Mouse (Mus musculus) heart, postnatal 0 days (tissue): ENCODE results near the gene Itga5. TPM values are rescaled to one million over a fixed set of nuclear protein-coding genes. Genes with fewer than 3 reads are reported as not detected.

Source experiments
- ATAC-seq: fragments of 200-750 bp; cut with Nextera tagmentation; 2 replicates; pipeline ENCODE4 v1.8.0; 2017; ENCODE audit warnings: low read depth, moderate number of reproducible peaks, moderate library complexity; ENCODE audit not compliant: insufficient read depth
- DNase-seq: peaks from one replicate; pipeline ENCODE4 v3.0.0-alpha.2; 2016; ENCODE audit warnings: low spot score
- H3K27ac ChIP-seq: fragments of 300-500 bp; sonication (generic); 2 replicates; pipeline ENCODE4 v1.5.1; 2014; ENCODE audit warnings: low read depth, mild to moderate bottlenecking
- H3K27me3 ChIP-seq: fragments of 300-500 bp; sonication (generic); 2 replicates; pipeline ENCODE4 v1.6.1; 2014; ENCODE audit warnings: low read length, mixed read lengths; ENCODE audit not compliant: control insufficient read depth, insufficient read depth
- H3K36me3 ChIP-seq: fragments of 300-500 bp; sonication (generic); replicated peaks from 2 replicates; pipeline ENCODE4 v1.6.1; 2014; ENCODE audit warnings: low read length, mixed read lengths; ENCODE audit not compliant: control insufficient read depth, insufficient read depth
- H3K4me1 ChIP-seq: fragments of 300-500 bp; sonication (generic); 2 replicates; pipeline ENCODE4 v1.6.1; 2014; ENCODE audit warnings: antibody characterized with exemption; ENCODE audit not compliant: control insufficient read depth, insufficient read depth
- H3K4me2 ChIP-seq: fragments of 300-500 bp; sonication (generic); 2 replicates; pipeline ENCODE4 v1.6.1; 2014; ENCODE audit warnings: low read depth, mild to moderate bottlenecking, low read length, moderate library complexity
- H3K4me3 ChIP-seq: fragments of 300-500 bp; sonication (generic); 2 replicates; pipeline ENCODE4 v1.5.1; 2014; ENCODE audit warnings: low read depth, low read length
- H3K9ac ChIP-seq: fragments of 300-500 bp; sonication (generic); replicated peaks from 2 replicates; pipeline ENCODE4 v1.6.1; 2014; ENCODE audit warnings: low read depth, low read length, mixed read lengths
- H3K9me3 ChIP-seq: fragments of 300-500 bp; sonication (generic); replicated peaks from 2 replicates; pipeline ENCODE4 v1.6.1; 2016; ENCODE audit warnings: low read length; ENCODE audit not compliant: control insufficient read depth
- CTCF ChIP-seq: IDR thresholded peaks from 2 replicates; pipeline ENCODE4 v1.5.1; 2016; ENCODE audit warnings: antibody characterized with exemption, control low read depth, low read depth
- EP300 ChIP-seq: IDR thresholded peaks from 2 replicates; pipeline ENCODE4 v1.6.1; 2016; ENCODE audit warnings: antibody characterized with exemption, low read depth
- WGBS: fragments of 180-500 bp; shearing (Covaris S2); extraction: QIAGEN DNeasy Blood & Tissue Kit; methylation state at CpG from one replicate; pipeline ENCODE4 v1.1.7; 2014; 5-methylcytosine and 5-hydroxymethylcytosine counted together
- polyA plus RNA-seq: library from polyadenylated mRNA; unstranded; fragments of >200 nt; fragmentation: Nextera tagmentation; extraction: Ambion mirVana; gene quantifications from 2 replicates; pipeline ENCODE4 v1.2.1, GENCODE M21; 2015
- total RNA-seq: library from RNA; depleted of rRNA; stranded (reverse); fragments of >200 nt; gene quantifications from 2 replicates; pipeline ENCODE4 v1.2.3, GENCODE M21; 2014; ENCODE audit warnings: low replicate concordance

Itga5 gene
- total and polyA plus RNA-seq, 2 experiments from 2014 or later, result 47.5 to 83.3 TPM

- H3K4me1 ChIP-seq, result no peaks in the 10 kb centered on the region
- peaks cover 22% of the 10 kb centered on the region; the same call in 1 of the 2 replicates for H3K27me3 ChIP-seq
- no peak overlapping the region for H3K4me3 ChIP-seq
- peaks cover 51% of the 10 kb centered on the region for H3K36me3 ChIP-seq
- H3K4me2 ChIP-seq, result no peak overlapping the region
- ATAC-seq, result no peak
- TF ChIP-seq EP300 (no peak), CTCF (0 out of 2 replicates have a peak, but pooled peaks have one; percentile 8)
- no peak overlapping the region for H3K9ac ChIP-seq
- no peak for DNase-seq
- H3K27ac ChIP-seq, result no peak overlapping the region
- H3K9me3 ChIP-seq, result no peaks in the 10 kb centered on the region
Measured at GRCm38 (mm10) chr15:103343556-103343955, 23.0 kb downstream of the Itga5 start.

- Histone ChIP-seq H3K4me1 (no peaks in the 10 kb centered on the region), H3K36me3 (peaks cover 45% of the 10 kb centered on the region), H3K9ac (no peak overlapping the region), H3K9me3 (no peaks in the 10 kb centered on the region), H3K4me2 (no peak overlapping the region), H3K4me3 (no peak overlapping the region), H3K27me3 (peaks cover 27% of the 10 kb centered on the region; the same call in 1 of the 2 replicates), H3K27ac (no peak overlapping the region)
- TF ChIP-seq CTCF, result no peak
- no peak for TF ChIP-seq EP300
- no peak for ATAC-seq
- 63% methylated on average over 2 of the region's 3 CpGs for WGBS
- no peak for DNase-seq
Measured at GRCm38 (mm10) chr15:103343008-103343407, 23.6 kb downstream of the Itga5 start.

- WGBS, result 17% methylated on average over 4 of the region's 4 CpGs
- no peak overlapping the region for H3K4me3 ChIP-seq
- no peak overlapping the region for H3K9ac ChIP-seq
- peaks cover 39% of the 10 kb centered on the region for H3K36me3 ChIP-seq
- H3K9me3 ChIP-seq, result no peaks in the 10 kb centered on the region
- no peaks in the 10 kb centered on the region for H3K4me1 ChIP-seq
- H3K4me2 ChIP-seq, result no peak overlapping the region
- DNase-seq (no peak), ATAC-seq (peak; percentile 42)
- TF ChIP-seq CTCF (peak; percentile 91), EP300 (no peak)
- H3K27ac ChIP-seq, result no peak overlapping the region
- peaks cover 31% of the 10 kb centered on the region; the same call in 1 of the 2 replicates for H3K27me3 ChIP-seq
Measured at GRCm38 (mm10) chr15:103342415-103342814, 24.1 kb downstream of the Itga5 start.

- H3K27me3 ChIP-seq, result peaks cover 35% of the 10 kb centered on the region
- peaks cover 33% of the 10 kb centered on the region for H3K36me3 ChIP-seq
- H3K4me2 ChIP-seq, result no peak overlapping the region
- ATAC-seq (no peak), DNase-seq (no peak)
- WGBS, result 62% methylated on average over 8 of the region's 8 CpGs
- no peaks in the 10 kb centered on the region for H3K4me1 ChIP-seq
- H3K4me3 ChIP-seq, result no peak overlapping the region
- TF ChIP-seq EP300 (no peak), CTCF (no peak)
- no peaks in the 10 kb centered on the region for H3K9me3 ChIP-seq
- no peak overlapping the region for H3K27ac ChIP-seq
- no peak overlapping the region for H3K9ac ChIP-seq
Measured at GRCm38 (mm10) chr15:103341547-103341946, 25.0 kb downstream of the Itga5 start.

GRCm38 (mm10) chr15:103340786-103341185 is 25.8 kb downstream of the Itga5 start:
- no peak for ATAC-seq
- H3K4me1 ChIP-seq, result no peaks in the 10 kb centered on the region
- DNase-seq, result no peak
- H3K4me2 ChIP-seq, result no peak overlapping the region
- peaks cover 35% of the 10 kb centered on the region for H3K27me3 ChIP-seq
- H3K27ac ChIP-seq, result no peak overlapping the region
- H3K4me3 ChIP-seq, result no peak overlapping the region
- no peak for TF ChIP-seq CTCF
- TF ChIP-seq EP300, result no peak
- 21% methylated on average over 4 of the region's 4 CpGs for WGBS
- H3K36me3 ChIP-seq, result peaks cover 25% of the 10 kb centered on the region
- no peaks in the 10 kb centered on the region for H3K9me3 ChIP-seq
- no peak overlapping the region for H3K9ac ChIP-seq

- TF ChIP-seq CTCF, result no peak
- TF ChIP-seq EP300, result no peak
- no peak within 1 kb of the TSS for H3K27ac ChIP-seq
- 1% methylated on average over 21 of the region's 26 CpGs for WGBS
- H3K9me3 ChIP-seq, result no peaks in the 10 kb centered on the region
- ATAC-seq, result peak; percentile 18; the same call in 1 of the 2 replicates
- H3K4me2 ChIP-seq, result peak within 1 kb of the TSS; percentile 75
- H3K4me1 ChIP-seq, result no peaks in the 10 kb centered on the region
- peaks cover 37% of the 10 kb centered on the region for H3K27me3 ChIP-seq
- H3K4me3 ChIP-seq, result peak within 1 kb of the TSS; percentile 52
- no peak within 1 kb of the TSS for H3K9ac ChIP-seq
- H3K36me3 ChIP-seq, result peaks cover 17% of the 10 kb centered on the region
- no peak for DNase-seq
Measured at GRCm38 (mm10) chr15:103339961-103340337, 26.6 kb downstream of the Itga5 start, which contains the start of gene Zfp385a. Zfp385a (minus strand) TSS chr15:103340093.
